Mouse (Mus musculus) heart, embryonic 14.5 days (tissue): Measurements from ENCODE around the gene Pgr15l. TPM values are rescaled to one million over a fixed set of nuclear protein-coding genes. Genes with fewer than 3 reads are reported as not detected.

Source experiments
- ATAC-seq: fragments of 200-750 bp; cut with Nextera tagmentation; 2 replicates; pipeline ENCODE4 v1.8.0; 2017; ENCODE audit warnings: low read depth, moderate TSS enrichment; ENCODE audit not compliant: insufficient number of reproducible peaks, insufficient read depth, low FRiP score
- H3K27ac ChIP-seq, 2 experiments: fragments of 200-500 bp in 1 of 2; fragments of 300-500 bp in 1 of 2; sonication (generic) in 1 of 2; replicated peaks in 1 of 2; 2 replicates each; pipeline ENCODE4 v1.5.1; 2012 to 2014; ENCODE audit warnings: low read depth in 2 of 2, low read length in 2 of 2, control low read depth in 1 of 2, mild to moderate bottlenecking in 1 of 2, mixed read lengths in 1 of 2; ENCODE audit not compliant: control insufficient read depth in 1 of 2, insufficient read depth in 1 of 2
- H3K27me3 ChIP-seq: fragments of 300-500 bp; sonication (generic); 2 replicates; pipeline ENCODE4 v1.6.1; 2014; ENCODE audit warnings: mild to moderate bottlenecking, low read length, control low read depth; ENCODE audit not compliant: control insufficient read depth, insufficient read depth
- H3K36me3 ChIP-seq: fragments of 300-500 bp; sonication (generic); 2 replicates; pipeline ENCODE4 v1.6.1; 2014; ENCODE audit warnings: mild to moderate bottlenecking, control low read depth, low read length, mixed read lengths; ENCODE audit not compliant: control insufficient read depth, insufficient read depth
- H3K4me1 ChIP-seq, 2 experiments: fragments of 200-500 bp in 1 of 2; fragments of 300-500 bp in 1 of 2; sonication (generic) in 1 of 2; 2 replicates each; pipeline ENCODE4 v1.6.1; 2012 to 2014; ENCODE audit warnings: low read length in 2 of 2, control low read depth in 1 of 2, mixed read lengths in 1 of 2; ENCODE audit not compliant: control insufficient read depth in 2 of 2, insufficient read depth in 2 of 2
- H3K4me2 ChIP-seq: fragments of 300-500 bp; sonication (generic); 2 replicates; pipeline ENCODE4 v1.6.1; 2014; ENCODE audit warnings: mild to moderate bottlenecking, low read length
- H3K4me3 ChIP-seq, 2 experiments: fragments of 200-500 bp in 1 of 2; fragments of 300-500 bp in 1 of 2; sonication (generic) in 1 of 2; 2 replicates each; pipeline ENCODE4 v1.5.1; 2012 to 2014; ENCODE audit warnings: low read length in 2 of 2, mild to moderate bottlenecking in 2 of 2, control low read depth in 1 of 2, low read depth in 1 of 2, moderate library complexity in 1 of 2; ENCODE audit not compliant: control insufficient read depth in 1 of 2, insufficient read depth in 1 of 2
- H3K9ac ChIP-seq: fragments of 300-500 bp; sonication (generic); 2 replicates; pipeline ENCODE4 v1.6.1; 2014; ENCODE audit warnings: mild to moderate bottlenecking, low read length
- H3K9me3 ChIP-seq: fragments of 300-500 bp; sonication (generic); 2 replicates; pipeline ENCODE4 v1.6.1; 2016; ENCODE audit warnings: low read length, control low read depth; ENCODE audit not compliant: control insufficient read depth
- WGBS: fragments of 180-500 bp; shearing (Covaris S2); extraction: QIAGEN DNeasy Blood & Tissue Kit; methylation state at CpG from one replicate; pipeline ENCODE4 v1.1.7; 2014; 5-methylcytosine and 5-hydroxymethylcytosine counted together
- polyA plus RNA-seq: library from polyadenylated mRNA; unstranded; fragments of >200 nt; fragmentation: Nextera tagmentation; extraction: Ambion mirVana; gene quantifications from 2 replicates; pipeline ENCODE4 v1.2.1, GENCODE M21; 2014

Pgr15l gene
- not detected in 2 replicates for polyA plus RNA-seq

DNA sequence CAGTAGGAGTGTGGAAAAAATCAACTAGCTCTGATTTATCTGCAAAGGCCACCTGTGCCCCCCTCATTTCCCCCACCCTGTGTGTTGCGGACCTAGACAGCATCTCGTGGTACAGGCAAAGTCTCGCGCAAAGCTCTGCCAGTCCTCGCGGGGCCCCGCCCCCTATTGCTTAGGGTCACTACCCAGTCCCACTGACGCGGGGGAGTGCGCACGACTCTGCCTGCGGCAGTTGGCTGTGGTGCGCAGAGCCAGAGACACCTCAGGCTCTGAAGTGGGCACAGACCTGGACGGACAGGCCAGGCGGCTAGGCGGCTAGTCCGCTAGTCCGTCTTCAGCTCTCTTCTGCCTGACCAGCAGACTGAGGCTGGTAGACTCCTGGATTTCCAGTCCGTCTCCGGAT is at the start of gene Pgr15l:
Pgr15l (plus strand) TSS at position 228 of the 400 bp plus-strand sequence.
- Histone ChIP-seq H3K9ac (no peak within 1 kb of the TSS), H3K4me2 (peak within 1 kb of the TSS; percentile 34), H3K4me1 (no peaks in the 10 kb centered on the region), H3K27me3 (peaks cover 3% of the 10 kb centered on the region; the same call in 1 of the 2 replicates), H3K4me3 (no peak within 1 kb of the TSS; a peak in 2 of 4 replicates), H3K9me3 (no peaks in the 10 kb centered on the region), H3K27ac (no peak within 1 kb of the TSS), H3K36me3 (no peaks in the 10 kb centered on the region)
- ATAC-seq, result no peak
- 26% methylated on average over 20 of the region's 20 CpGs for WGBS

DNA sequence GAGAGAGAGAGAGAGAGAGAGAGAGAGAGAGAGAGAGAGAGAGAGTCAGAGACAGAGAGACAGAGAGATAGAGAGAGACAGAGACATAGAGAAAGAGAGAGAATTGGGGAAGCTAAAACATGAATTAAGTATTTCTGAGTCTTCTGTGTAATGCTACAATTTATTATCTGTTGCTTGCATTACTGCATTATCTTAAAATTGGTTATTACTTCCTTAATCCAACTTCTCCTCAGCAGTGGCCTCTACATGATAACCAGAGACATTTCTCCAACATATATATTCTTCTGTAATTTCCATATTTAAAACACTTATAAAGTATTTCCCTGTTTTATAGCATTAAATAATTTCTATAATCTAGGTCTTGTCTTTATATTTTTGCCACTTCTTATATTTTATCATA is 44.9 kb upstream of the Pgr15l start:
- Histone ChIP-seq H3K4me1 (no peaks in the 10 kb centered on the region), H3K9me3 (no peaks in the 10 kb centered on the region), H3K27me3 (no peaks in the 10 kb centered on the region), H3K9ac (no peak overlapping the region), H3K4me3 (no peak overlapping the region), H3K27ac (no peak overlapping the region), H3K36me3 (no peaks in the 10 kb centered on the region), H3K4me2 (no peak overlapping the region)
- no peak for ATAC-seq

DNA sequence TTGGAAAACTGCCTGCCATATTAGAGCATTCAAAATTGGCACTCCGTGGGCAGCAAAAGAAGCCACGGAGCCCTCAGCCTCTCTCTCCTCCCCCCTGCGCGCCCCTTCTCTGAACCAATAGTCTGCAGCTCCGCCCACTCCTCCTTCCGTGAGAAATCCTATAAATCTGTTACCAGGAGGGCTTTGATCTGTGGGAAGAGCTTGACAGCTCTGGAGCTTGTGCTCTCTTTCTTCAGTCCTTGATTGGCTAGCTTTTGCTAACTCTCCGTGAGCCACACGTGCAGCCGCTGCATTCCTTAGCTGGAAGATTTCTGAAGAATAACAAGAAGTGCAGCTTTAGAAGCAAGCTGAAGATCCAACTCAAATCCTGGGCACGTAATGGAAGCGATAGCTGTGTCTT is 2.6 kb upstream of the Pgr15l start:
- Histone ChIP-seq H3K27ac (no peak overlapping the region), H3K4me1 (no peaks in the 10 kb centered on the region), H3K4me3 (no peak overlapping the region), H3K9ac (no peak overlapping the region), H3K36me3 (no peaks in the 10 kb centered on the region), H3K27me3 (peaks cover 3% of the 10 kb centered on the region; the same call in 1 of the 2 replicates), H3K4me2 (no peak overlapping the region), H3K9me3 (no peaks in the 10 kb centered on the region)
- no peak for ATAC-seq
- 16% methylated on average over 11 of the region's 11 CpGs for WGBS
